Mouse (Mus musculus): ENCODE results near the gene Slco1c1.
"Not testable (repeated sequence)": the region's sequence is repeated elsewhere in the genome, so short reads cannot be mapped to it uniquely, and the experiment has no call there.

The Slco1c1 gene

DNA sequence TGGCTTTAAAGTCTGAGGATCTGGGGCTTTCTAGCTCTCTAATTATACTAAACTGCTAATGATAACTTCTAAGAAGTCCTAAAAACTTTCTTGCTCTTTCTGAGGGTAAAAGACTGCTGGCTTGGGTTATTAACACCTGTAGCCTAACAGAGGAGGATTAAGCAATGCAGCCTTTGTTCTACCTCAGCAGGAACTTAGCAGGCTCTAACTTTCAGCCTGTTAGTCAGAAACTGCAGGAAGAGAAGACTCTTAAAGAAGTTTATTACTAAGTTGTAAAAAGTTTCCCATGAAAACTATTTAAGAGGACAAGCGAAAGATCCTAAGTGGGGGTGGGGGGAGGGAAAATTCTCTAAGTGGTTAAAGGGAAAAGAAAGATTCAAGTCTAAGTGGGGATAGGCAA lies 65.8 kb downstream of the Slco1c1 start:
- DNase-seq (ENCODE audit: low read depth, low spot score) = no peak

DNA sequence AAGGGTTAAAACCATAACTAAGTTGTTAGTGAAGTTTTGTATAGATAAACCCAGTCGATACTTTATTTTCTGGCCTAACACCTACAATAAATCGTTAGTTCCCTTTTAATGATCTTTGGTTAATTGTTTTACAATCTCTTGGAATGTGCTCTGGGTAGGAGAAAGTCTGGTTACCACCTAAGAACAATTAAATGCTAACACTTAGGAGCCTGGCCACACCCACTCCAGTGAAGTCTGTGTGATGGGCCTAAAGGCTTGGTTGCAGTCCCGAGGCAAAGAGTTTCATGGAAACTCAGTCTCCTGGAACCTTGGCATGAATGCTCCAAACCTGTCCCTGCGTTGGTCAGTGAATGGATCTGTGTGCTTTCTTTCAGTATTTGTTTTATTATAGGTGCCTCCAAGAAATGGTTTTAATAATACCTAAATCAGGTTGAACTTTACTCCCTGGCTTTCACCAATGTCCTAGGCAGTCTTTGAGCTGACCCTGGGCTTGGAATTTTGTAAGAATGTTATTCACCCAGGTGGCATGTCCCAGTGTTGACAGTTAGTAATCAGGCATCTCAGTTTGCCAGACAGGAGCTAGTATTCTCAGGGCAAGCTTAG lies 66.5 kb downstream of the Slco1c1 start:
- not testable (repeated sequence) for DNase-seq (ENCODE audit: low read depth, low spot score)

DNA sequence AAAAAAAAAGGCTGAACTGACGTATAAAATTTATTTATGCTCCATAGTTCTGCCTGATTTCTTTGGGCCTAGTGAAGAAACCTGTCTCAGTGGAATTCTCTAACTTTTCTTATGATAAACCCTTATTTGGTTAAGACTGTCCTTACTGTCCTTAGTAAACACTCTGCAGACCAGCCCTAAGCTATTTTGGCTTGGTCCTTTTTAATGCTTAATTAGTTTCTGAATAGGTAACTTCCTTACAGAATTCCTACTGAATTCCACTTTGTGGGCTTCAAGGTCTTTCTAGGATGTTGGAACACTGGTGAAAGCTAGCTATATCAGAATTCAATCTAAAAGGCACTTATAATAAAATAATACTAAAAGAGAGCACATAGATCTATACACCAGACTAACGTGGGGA lies 71.9 kb downstream of the Slco1c1 start:
- DNase-seq (ENCODE audit: low read depth, low spot score) = no peak

DNA sequence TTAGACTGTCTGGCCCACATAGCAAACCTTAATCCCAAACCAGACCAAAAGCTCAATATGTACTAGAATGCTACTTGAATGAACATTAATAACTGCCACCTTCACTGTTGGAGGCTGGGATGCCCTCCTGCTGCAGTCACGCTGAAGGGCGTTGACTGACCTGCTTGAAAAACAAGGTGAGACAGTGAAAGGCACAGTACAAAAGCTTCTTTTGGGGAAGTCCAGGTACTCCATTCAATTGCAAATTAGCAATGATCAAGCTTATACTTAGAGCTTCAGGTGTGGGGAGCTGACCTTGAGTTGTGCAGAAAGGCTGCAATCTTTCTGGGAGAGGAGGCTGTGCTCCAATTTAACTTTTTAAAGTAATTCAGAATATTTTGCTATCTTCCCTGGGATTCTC lies 72.9 kb downstream of the Slco1c1 start:
- no peak for DNase-seq (ENCODE audit: low read depth, low spot score)

DNA sequence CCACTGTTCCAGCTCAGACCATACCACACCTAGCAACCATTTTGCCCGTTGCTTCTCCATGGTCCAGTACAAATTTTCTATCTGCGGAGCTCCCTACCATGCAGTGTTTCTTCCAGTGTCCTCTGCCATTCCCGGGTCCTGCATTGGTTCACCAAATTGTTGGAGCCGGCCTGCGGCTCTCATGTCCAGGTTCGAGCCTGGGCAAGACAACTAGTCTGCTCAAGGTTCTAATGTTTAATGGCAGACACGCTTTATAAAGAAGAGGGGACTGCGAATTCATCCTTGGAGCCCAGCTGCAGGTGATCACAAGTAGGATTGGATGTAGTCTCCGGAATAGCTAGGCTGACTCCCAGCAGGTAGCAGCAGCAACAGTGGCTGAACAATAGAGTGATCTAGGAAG lies 76.8 kb downstream of the Slco1c1 start:
- no peak for DNase-seq (ENCODE audit: low read depth, low spot score)

DNA sequence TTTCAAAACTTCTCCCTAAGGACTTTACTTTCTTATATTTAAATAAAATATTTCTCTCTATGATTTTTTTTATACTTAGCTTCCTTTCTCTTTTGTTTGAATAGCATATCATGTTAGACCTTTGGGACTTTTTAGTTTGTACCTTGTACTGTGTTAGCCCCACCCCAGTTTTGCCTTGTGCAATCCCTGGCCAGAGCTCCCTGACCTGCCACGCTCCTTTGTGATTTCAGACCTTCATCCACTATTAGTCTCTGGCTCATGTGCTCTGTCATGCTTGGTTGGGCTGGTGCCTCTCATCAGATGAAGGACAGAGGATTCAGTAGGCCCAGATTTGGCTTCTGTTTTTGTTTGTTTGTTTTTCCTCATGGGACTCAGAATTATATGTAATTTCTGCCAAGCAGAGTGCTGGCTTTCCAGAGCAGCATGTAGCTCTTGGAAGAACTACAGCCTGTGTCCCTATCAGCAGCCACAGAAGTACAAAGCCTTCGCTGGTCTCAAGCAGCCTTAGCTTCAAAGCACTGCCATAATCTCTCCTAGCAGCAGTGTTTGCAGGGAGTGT lies 86.6 kb downstream of the Slco1c1 start:
- no peak for DNase-seq (ENCODE audit: low read depth, low spot score)

DNA sequence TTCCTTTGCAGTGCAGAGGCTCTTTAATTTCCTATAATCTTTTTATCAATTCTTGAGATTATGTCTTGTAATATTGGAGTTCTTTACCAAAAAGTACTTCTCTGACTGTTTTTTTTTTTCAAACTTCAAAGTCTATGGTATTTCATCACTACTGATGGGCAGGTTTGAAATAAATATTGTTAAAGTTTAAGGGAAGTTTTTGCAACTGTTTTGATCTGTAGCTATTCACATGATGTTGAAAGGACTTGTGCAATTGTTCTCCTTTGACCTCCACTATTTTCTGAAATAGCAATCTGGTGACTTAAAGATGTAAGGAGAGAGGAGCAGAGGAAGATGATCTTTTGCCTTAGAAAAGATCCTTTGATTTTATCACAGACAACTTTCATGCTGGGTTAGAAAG lies 89.8 kb downstream of the Slco1c1 start:
- DNase-seq (ENCODE audit: low read depth, low spot score) = no peak

DNA sequence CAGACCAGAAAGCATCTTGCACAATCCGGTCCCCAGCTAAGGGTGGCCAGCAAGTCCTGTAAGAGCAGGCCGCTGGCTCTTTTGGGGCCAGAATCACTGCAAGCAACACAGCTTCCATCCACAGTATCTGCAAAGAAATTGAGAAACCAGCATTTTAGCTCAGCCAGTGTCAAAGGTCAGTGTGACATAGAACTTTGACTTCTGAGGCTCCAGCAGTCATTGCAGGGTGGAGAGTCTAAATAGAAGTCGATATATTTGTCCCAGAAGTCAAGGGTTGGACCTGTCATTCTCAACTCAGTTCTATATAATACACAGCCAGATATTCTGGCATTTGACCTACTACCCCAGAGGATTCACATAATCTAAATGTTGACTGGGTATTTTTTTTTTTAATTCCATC lies 91.2 kb downstream of the Slco1c1 start:
- DNase-seq (ENCODE audit: low read depth, low spot score) = no peak
